Mouse (Mus musculus): Measurements from ENCODE around the gene Hoxc10.

Hoxc10 gene

GRCm38 (mm10) chr15:102967511-102968397, 1.2 kb downstream of the Hoxc10 start:
- DNase-seq (ENCODE audit: low spot score in 2 of 2): no peak

DNA sequence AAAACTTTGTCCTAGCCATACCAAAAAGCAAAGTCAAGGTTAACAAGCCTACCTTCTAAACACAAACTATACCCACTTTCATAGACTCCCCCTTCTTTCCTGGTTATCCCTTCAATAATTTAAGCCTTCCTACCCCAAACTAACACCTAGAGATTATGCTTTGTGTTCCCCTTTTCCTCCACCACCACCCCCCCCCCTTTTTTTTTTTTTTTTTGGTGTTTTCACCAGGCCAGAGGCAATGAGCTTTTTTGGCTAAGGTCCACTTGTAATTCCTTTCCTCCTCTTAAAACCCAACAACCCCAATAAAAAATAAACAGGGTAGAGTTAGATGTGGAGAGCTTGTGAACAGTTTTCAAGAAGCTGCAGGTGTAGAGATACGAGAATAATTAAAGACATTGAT, 2.7 kb downstream of the Hoxc10 start:
- DNase-seq (ENCODE audit: low spot score in 2 of 2): no peak

DNA sequence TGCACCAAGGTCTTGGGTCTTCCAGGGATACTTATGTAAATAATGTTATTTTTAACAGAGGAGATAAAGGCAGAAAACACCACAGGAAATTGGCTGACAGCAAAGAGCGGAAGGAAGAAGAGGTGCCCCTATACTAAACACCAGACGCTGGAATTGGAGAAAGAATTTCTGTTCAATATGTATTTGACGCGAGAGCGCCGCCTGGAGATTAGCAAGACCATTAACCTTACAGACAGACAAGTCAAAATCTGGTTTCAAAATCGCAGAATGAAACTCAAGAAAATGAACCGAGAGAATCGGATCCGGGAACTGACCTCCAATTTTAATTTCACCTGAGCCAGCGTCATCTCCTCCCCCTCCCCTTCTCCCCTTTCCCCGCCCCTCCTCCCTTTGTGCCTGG, 4.1 kb downstream of the Hoxc10 start:
- DNase-seq (ENCODE audit: low spot score in 2 of 2): no peak

- no peak for DNase-seq (ENCODE audit: low spot score in 2 of 2)
Observed at GRCm38 (mm10) chr15:102972254-102972653, 5.7 kb downstream of the Hoxc10 start.

DNA sequence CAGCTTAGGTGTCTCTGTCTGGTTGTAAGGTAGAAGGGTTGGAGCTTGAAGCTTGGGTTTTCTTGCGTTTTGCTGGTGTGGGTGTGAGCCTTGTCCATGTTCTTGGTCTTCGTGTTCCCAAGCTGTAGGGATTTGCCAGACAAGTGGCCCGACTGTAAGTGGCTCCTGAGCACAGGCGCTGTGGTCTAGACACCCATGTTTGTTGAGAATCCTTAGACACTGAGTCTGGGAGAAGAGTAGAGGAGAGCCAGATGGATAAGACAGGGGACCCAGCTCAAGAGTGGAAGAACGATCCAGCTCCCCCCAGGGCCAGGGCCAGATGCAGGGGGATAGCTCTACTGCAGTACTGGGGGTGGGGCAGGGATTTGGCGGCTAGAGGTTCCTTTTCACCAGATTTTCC, 6.2 kb downstream of the Hoxc10 start:
- DNase-seq (ENCODE audit: low spot score in 2 of 2): no peak

- DNase-seq (ENCODE audit: low spot score in 2 of 2): no peak
Observed at GRCm38 (mm10) chr15:102975034-102975433, 8.4 kb downstream of the Hoxc10 start.

GRCm38 (mm10) chr15:102975688-102976111, 9.1 kb downstream of the Hoxc10 start:
- DNase-seq (ENCODE audit: low spot score in 2 of 2): no peak

DNA sequence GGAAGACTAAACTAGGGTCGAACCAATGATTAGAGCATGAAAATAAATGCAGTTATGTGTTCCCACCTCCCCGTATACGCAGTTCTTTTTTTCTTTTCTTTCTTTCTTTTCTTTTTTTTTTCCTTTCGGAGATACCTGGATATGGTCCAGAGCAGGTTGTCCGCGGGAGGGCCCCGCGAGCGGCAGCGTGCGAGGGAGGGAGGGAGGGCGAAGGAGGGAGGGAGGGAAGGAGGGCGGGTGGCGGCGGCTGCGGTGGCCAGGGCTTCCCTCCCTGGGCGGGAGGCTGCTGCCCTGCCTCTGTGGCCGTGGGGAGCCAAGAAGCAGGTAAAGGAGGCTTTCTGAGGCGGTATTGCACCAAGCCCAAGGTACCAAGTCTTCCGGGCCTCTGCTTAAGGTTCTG, 9.6 kb downstream of the Hoxc10 start, which contains the start of gene Hoxc9:
TSS of gene Hoxc9 (plus strand) at position 269 of the 400 bp plus-strand sequence.
- DNase-seq (ENCODE audit: low spot score in 2 of 2): no peak

GRCm38 (mm10) chr15:102976631-102977422, 10.2 kb downstream of the Hoxc10 start:
- DNase-seq (ENCODE audit: low spot score in 2 of 2): no peak

DNA sequence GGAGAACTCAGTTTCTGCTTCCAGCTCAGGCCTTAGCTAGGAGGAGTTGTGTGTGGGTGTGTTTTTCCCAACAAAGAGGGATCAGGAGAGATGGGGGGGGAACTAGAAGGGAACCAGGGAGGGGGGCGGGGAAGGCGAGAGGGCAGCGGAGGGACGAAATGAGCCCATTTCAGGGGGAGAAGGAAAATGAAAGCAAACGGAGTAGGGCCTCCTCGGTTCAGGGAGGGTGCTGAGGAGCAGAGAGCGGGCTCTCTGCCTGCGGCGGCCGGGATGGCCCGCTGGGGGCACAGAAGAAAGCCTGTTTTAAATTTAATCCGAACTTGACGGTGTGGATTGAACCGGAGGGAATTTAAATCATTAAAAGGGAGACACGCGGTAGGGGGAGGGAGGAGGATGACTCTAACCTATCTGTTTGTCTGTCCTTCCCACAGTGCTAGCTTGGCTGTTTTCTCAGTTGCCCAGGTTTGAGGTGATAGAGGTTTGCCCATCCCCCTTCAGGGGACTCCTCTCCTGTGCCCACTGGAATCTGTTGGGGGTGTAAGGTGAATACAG, 10.9 kb downstream of the Hoxc10 start:
- no peak for DNase-seq (ENCODE audit: low spot score in 2 of 2)

GRCm38 (mm10) chr15:102978615-102979515, 12.3 kb downstream of the Hoxc10 start:
- DNase-seq (ENCODE audit: low spot score in 2 of 2): no peak

- no peak for DNase-seq (ENCODE audit: low spot score in 2 of 2)
Observed at GRCm38 (mm10) chr15:102979936-102980335, 13.3 kb downstream of the Hoxc10 start.

- no peak for DNase-seq (ENCODE audit: low spot score in 2 of 2)
Observed at GRCm38 (mm10) chr15:102980352-102980751, 13.8 kb downstream of the Hoxc10 start.

GRCm38 (mm10) chr15:102980912-102981311, 14.3 kb downstream of the Hoxc10 start:
- no peak for DNase-seq (ENCODE audit: low spot score in 2 of 2)

GRCm38 (mm10) chr15:102981379-102982288, 15.0 kb downstream of the Hoxc10 start:
- no peak for DNase-seq (ENCODE audit: low spot score in 2 of 2)

DNA sequence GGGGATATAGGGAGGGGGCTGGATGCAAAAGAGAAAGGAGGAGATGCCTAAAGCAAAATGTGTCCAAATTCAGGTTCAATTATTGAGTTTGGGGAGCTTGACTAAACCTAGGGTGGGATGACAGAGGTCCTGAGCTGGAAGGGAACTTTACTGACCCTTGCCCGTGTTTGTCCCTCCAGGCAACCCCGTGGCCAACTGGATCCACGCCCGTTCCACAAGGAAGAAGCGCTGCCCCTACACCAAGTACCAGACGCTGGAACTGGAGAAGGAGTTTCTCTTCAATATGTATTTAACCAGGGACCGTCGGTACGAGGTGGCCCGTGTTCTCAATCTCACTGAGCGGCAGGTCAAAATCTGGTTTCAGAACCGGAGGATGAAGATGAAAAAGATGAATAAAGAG, 17.1 kb downstream of the Hoxc10 start:
- no peak for DNase-seq (ENCODE audit: low spot score in 2 of 2)

- DNase-seq (ENCODE audit: low spot score in 2 of 2): no peak
Observed at GRCm38 (mm10) chr15:102984521-102984920, 17.9 kb downstream of the Hoxc10 start.

DNA sequence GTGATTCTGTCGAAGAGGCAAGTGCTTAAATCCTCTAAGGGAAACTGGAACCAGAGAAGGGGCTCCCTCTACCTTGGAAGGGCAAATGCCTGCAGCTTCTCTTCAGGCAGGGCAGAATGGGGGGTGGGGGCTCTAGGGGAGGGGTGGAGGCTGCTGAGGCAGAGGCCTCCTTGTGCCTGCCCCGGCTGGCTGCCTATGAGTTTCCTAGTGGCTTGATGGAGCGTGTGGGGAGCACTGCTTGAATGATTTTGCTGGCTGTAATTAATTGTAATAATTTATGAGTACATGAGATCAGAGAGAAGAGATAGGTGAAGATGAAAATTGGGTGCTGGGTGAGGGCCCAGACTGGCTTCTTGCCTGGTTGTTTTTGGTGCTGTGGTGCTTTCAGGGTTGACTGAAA, 18.3 kb downstream of the Hoxc10 start:
- DNase-seq (ENCODE audit: low spot score in 2 of 2): no peak

DNA sequence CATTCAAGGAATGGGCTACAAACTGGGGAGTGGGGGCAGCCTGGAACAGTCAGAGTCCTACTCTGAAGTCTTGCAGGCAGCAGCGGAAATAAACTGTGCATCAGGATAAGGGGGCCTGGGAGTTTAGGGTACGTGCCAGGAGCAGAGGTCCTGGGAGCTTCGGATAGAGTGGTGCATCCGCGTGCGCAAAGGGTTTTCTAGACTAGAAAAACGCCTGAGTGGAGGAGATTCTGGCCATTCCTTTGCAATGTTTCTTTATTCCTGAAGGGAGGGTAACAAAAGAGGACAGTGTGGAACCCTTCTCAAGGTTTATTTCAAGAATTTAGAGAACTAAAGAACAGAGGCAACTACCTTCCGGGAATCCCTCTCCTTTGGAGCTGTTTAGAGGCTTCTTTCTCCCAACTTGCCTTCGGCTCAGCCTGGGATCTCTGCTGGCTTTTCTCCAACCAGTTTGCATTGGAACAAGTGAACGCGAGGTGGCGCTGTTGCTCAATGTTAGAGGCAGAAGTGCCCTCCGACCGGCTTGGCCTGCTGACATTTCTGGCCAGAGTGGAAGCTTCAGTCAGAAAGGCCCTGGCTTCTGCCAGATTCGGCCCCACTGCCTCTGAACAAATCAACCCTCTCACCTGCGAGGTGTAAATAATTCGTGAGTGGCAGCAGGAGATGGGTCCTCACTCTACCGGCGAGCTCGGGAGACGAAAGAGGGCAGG, 20.7 kb downstream of the Hoxc10 start:
- DNase-seq (ENCODE audit: low spot score in 2 of 2): peak in 1 of 2 experiments; percentile 84

DNA sequence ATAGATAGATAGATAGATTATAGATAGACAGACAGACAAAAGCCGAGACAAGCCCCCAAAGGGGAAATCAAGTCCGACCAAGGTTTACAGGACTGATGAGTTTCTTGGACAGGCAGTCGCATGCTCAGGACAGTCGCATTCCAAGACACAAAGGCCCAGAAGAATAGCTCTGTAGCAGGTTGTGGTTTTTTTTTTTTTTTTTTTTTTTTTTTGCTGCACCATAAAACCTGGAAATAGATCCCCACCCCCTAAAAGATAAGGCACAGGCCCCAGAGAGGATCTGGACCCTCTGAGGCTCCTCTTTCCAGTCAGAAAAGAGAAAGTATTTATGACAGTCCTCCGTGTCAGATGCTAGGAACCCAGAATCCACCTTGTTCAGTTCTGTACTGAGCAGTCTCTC, 21.5 kb downstream of the Hoxc10 start:
- no peak for DNase-seq (ENCODE audit: low spot score in 2 of 2)
